Mouse (Mus musculus) limb, embryonic 14.5 days (tissue): ENCODE results near the gene Gne. TPM values are rescaled to one million over a fixed set of nuclear protein-coding genes. Genes with fewer than 3 reads are reported as not detected.

Experiments
- ATAC-seq: fragments of 200-750 bp; cut with Nextera tagmentation; 2 replicates; pipeline ENCODE4 v1.8.0; 2017; ENCODE audit warnings: low read depth, moderate number of reproducible peaks, moderate TSS enrichment; ENCODE audit not compliant: low FRiP score
- DNase-seq: peaks from one replicate; pipeline ENCODE4 v3.0.0-alpha.2; 2015; ENCODE audit warnings: low spot score
- H3K27ac ChIP-seq: fragments of 300-500 bp; sonication (generic); replicated peaks from 2 replicates; pipeline ENCODE4 v1.5.1; 2014; ENCODE audit warnings: low read depth, mild to moderate bottlenecking, low read length, moderate library complexity, mixed read lengths
- H3K27me3 ChIP-seq: fragments of 300-500 bp; sonication (generic); 2 replicates; pipeline ENCODE4 v1.6.1; 2014; ENCODE audit warnings: low read length, mixed read lengths; ENCODE audit not compliant: control insufficient read depth, insufficient read depth
- H3K36me3 ChIP-seq: fragments of 300-500 bp; sonication (generic); 2 replicates; pipeline ENCODE4 v1.6.1; 2014; ENCODE audit warnings: mild to moderate bottlenecking, low read length, moderate library complexity, mixed read lengths; ENCODE audit not compliant: control insufficient read depth, insufficient read depth
- H3K4me1 ChIP-seq: fragments of 300-500 bp; sonication (generic); 2 replicates; pipeline ENCODE4 v1.6.1; 2014; ENCODE audit warnings: antibody characterized with exemption, low read length, mixed read lengths; ENCODE audit not compliant: control insufficient read depth, insufficient read depth
- H3K4me2 ChIP-seq: fragments of 300-500 bp; sonication (generic); replicated peaks from 2 replicates; pipeline ENCODE4 v1.6.1; 2014; ENCODE audit warnings: low read depth, mild to moderate bottlenecking, low read length, moderate library complexity; ENCODE audit not compliant: severe bottlenecking
- H3K4me3 ChIP-seq: fragments of 300-500 bp; sonication (generic); replicated peaks from 2 replicates; pipeline ENCODE4 v1.5.1; 2014; ENCODE audit warnings: low read length
- H3K9ac ChIP-seq: fragments of 300-500 bp; sonication (generic); 2 replicates; pipeline ENCODE4 v1.6.1; 2014; ENCODE audit warnings: mild to moderate bottlenecking, low read depth, low read length, moderate library complexity; ENCODE audit not compliant: severe bottlenecking
- H3K9me3 ChIP-seq: fragments of 300-500 bp; sonication (generic); 2 replicates; pipeline ENCODE4 v1.6.1; 2016; ENCODE audit warnings: low read length; ENCODE audit not compliant: control insufficient read depth
- POLR2A ChIP-seq: fragments of 200-500 bp; IDR thresholded peaks from 2 replicates; pipeline ENCODE4 v1.8.0; 2012; ENCODE audit warnings: inconsistent platforms, mild to moderate bottlenecking, moderate library complexity, borderline replicate concordance; ENCODE audit not compliant: insufficient read depth, insufficient read length; ENCODE audit errors: extremely low read depth
- WGBS: fragments of 180-500 bp; shearing (Covaris S2); extraction: QIAGEN DNeasy Blood & Tissue Kit; methylation state at CpG from one replicate; pipeline ENCODE4 v1.1.7; 2014; 5-methylcytosine and 5-hydroxymethylcytosine counted together
- polyA plus RNA-seq, 2 experiments: library from polyadenylated mRNA; depleted of rRNA in 1 of 2; stranded (reverse) in 1 of 2; unstranded in 1 of 2; fragments of >200 nt; fragmentation: Nextera tagmentation in 1 of 2; extraction: Ambion mirVana in 1 of 2; gene quantifications; 2 replicates each; pipeline versions ENCODE4 v1.2.1 to v1.2.3; 2012 to 2014

The Gne gene
- polyA plus RNA-seq, 2 experiments: 13.8 to 27.8 TPM

DNA sequence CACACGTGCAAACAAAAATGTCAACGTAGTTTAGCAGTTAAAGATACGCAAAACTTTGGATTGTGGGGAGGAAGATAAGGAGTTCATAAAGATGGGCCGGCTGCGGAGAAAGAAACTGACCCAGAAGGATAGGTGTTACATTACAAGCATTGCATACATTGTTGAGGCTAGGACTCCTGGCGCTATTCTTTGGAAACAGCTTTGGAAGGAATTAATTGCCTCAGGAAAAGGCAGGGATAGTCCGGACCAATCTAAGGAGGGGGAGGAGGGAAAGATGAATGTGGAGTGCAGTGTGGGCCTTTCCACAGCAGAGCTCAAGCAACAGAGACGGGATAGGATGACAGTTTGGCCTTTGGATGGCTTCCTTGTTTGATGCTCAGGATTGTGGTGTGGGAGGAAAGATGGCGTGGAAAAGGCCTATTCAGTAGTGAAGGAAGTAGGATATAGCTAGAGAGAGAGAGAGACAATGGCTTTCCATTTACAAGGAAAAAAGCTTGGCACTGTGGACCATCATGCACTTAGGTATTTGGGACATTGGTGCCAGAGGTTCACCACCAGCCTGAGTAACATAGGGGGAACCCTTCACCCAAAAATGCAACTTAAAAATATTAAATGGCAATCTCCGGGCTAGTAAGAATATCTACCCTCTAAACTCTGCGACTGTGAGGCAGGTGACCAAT lies 70.4 kb downstream of the Gne start:
- Histone ChIP-seq H3K27ac (no peak overlapping the region), H3K27me3 (no peaks in the 10 kb centered on the region), H3K9me3 (no peaks in the 10 kb centered on the region), H3K9ac (peak overlapping the region; percentile 90), H3K4me3 (peak overlapping the region; percentile 97), H3K4me2 (peak overlapping the region; percentile 93), H3K36me3 (peaks cover 5% of the 10 kb centered on the region; the same call in 1 of the 2 replicates), H3K4me1 (peaks cover 15% of the 10 kb centered on the region)
- ATAC-seq: no peak
- no peak for TF ChIP-seq POLR2A
- WGBS: 30% methylated on average over 11 of the region's 11 CpGs
- DNase-seq: no peak

DNA sequence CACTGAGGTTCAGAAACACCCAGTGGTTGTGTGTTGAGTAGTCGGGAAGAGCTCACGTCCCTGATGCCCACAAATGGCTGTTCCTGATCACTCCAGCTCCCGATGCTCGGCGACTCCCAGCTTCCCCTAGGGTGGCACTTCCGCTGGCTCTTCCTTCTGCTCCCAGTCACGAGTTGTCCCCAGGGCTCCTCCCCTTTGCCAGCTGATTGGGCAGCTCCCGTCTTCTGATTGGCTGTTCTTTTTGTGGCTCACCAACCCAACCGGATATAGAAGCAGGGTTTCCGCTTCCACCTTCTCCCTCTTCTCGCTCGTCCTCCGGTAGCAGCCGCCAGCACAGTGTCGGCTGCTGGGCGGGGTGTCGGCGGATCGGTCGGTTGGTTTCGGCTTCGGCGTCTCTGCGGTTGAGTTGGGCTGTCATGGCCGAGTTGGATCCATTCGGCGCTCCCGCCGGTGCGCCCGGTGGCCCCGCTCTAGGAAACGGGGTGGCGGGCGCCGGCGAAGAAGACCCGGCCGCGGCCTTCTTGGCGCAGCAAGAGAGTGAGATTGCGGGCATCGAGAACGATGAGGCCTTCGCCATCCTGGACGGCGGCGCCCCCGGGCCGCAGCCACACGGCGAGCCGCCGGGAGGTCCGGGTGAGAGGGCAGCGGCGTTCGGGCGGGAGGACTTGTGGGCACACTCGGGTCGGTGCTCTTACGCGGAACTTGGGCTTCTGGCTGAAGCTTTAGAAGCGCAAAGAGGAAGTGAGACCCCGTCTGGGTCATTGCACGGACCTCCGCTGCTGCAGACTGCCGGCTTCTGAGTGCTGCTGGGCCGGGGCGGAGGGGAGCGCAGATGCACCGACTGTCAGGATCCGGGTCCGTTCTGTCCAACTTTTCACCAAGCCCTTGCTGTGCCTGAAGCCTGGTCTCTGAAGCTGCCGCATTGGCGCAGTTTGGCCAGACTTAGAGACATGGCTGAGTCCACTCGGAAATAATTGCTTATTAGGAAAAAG lies 71.3 kb downstream of the Gne start:
- peak overlapping the region; percentile 90 for H3K9ac ChIP-seq
- peak overlapping the region; percentile 93 for H3K4me2 ChIP-seq
- peak; percentile 65; the same call in 1 of the 2 replicates for TF ChIP-seq POLR2A
- 2% methylated on average over 73 of the region's 77 CpGs for WGBS
- H3K27me3 ChIP-seq: no peaks in the 10 kb centered on the region
- no peaks in the 10 kb centered on the region for H3K36me3 ChIP-seq
- no peaks in the 10 kb centered on the region for H3K9me3 ChIP-seq
- H3K27ac ChIP-seq: peak overlapping the region; percentile 70
- ATAC-seq (peak; percentile 99), DNase-seq (peak; percentile 95)
- peaks cover 15% of the 10 kb centered on the region for H3K4me1 ChIP-seq
- peak overlapping the region; percentile 97 for H3K4me3 ChIP-seq

- Histone ChIP-seq H3K27ac (peak overlapping the region; percentile 61; the same call in 1 of the 2 replicates), H3K4me3 (peak overlapping the region; percentile 97)
- no peak for TF ChIP-seq POLR2A
These were observed 72.2 kb downstream of the Gne start for GRCm38 (mm10) chr4:44011799-44012198.

GRCm38 (mm10) chr4:44010893-44011292 lies 73.1 kb downstream of the Gne start:
- H3K4me1 ChIP-seq: peaks cover 15% of the 10 kb centered on the region
- TF ChIP-seq POLR2A: no peak
- no peaks in the 10 kb centered on the region for H3K9me3 ChIP-seq
- no peak for DNase-seq
- no peak overlapping the region for H3K4me3 ChIP-seq
- 45% methylated on average over 2 of the region's 2 CpGs for WGBS
- no peak overlapping the region for H3K4me2 ChIP-seq
- no peaks in the 10 kb centered on the region for H3K27me3 ChIP-seq
- H3K9ac ChIP-seq: no peak overlapping the region
- ATAC-seq: no peak
- no peak overlapping the region for H3K27ac ChIP-seq
- H3K36me3 ChIP-seq: no peaks in the 10 kb centered on the region

More at GRCm38 (mm10) chr4:44011799-44012198, 72.2 kb downstream of the Gne start:
- Histone ChIP-seq H3K4me2 (peak overlapping the region; percentile 62), H3K9ac (peak overlapping the region; percentile 90), H3K9me3 (no peaks in the 10 kb centered on the region), H3K27me3 (no peaks in the 10 kb centered on the region), H3K4me1 (peaks cover 15% of the 10 kb centered on the region), H3K36me3 (no peaks in the 10 kb centered on the region)
- DNase-seq: no peak
- 80% methylated on average over 3 of the region's 3 CpGs for WGBS
- ATAC-seq: no peak

DNA sequence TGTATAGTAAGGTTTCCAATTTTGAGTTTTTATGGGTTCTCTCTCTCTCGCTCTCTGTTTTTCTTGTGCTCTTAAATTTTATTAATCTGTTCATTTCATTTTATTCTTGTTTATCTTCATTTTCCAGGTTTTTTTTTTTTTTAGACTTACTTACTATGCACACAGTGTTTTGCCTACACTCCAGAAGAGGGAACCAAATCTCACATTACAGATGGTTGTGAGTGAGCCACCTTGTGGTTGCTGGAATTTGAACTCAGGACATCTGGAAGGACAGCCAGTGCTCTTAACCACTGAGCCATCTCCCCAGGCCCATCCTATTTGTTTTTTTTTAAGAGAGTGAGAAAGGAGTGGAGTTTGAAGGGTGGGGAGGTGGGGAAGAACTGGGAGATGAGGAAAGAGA lies 73.8 kb downstream of the Gne start:
- no peak for DNase-seq
- Histone ChIP-seq H3K9ac (no peak overlapping the region), H3K4me3 (no peak overlapping the region), H3K4me2 (no peak overlapping the region), H3K27me3 (no peaks in the 10 kb centered on the region), H3K27ac (no peak overlapping the region), H3K36me3 (no peaks in the 10 kb centered on the region), H3K4me1 (peaks cover 15% of the 10 kb centered on the region), H3K9me3 (no peaks in the 10 kb centered on the region)
- 94% methylated on average over 1 of the region's 1 CpGs for WGBS
- no peak for TF ChIP-seq POLR2A
- no peak for ATAC-seq
